Mouse (Mus musculus): ENCODE measurements around the gene Rgs17.

DNA sequence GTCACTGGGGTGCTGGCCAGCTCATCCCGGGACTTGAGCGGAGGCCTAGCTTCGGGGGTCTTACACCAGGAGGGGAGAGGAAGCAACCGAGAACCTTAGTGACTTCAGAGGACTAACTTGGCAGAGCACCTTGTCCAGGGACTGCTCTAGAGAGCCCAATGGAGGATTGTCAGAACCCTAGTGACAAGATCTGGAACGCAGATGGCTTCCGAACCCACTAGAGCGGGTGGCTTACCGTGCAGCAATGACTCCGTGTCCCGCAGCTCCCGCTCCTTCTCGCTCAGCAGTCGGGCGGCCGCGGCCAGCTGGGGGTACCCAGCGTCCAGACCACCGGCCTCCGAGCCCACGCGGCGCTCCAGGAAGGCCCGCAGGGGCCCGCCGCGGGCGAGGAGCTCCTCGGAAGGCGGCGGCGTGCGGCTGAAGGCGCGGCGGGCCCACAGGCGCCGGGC is 98.9 kb downstream of the Rgs17 start:
- TF ChIP-seq CTCF (IDR thresholded peaks at IDR 0.05; ENCODE audit: borderline replicate concordance, control insufficient read depth, extremely low read depth, insufficient read depth, low read length, poor library complexity) (no peak), POLR2A (IDR thresholded peaks at IDR 0.05; ENCODE audit: control insufficient read depth, extremely low read depth, insufficient read depth, low read length, poor library complexity) (no peak)
